Mouse (Mus musculus) liver, embryonic 16.5 days (tissue): Measurements from ENCODE around the gene Zmynd8. TPM values are rescaled to one million over a fixed set of nuclear protein-coding genes. Genes with fewer than 3 reads are reported as not detected.

Experiments
- ATAC-seq: fragments of 200-750 bp; cut with Nextera tagmentation; 2 replicates; pipeline ENCODE4 v1.8.0; 2017; ENCODE audit warnings: low read depth, mild to moderate bottlenecking, moderate number of reproducible peaks, moderate library complexity
- H3K27ac ChIP-seq: fragments of 300-500 bp; sonication (generic); 2 replicates; pipeline ENCODE4 v1.5.1; 2014; ENCODE audit warnings: mild to moderate bottlenecking, low read length
- H3K27me3 ChIP-seq: fragments of 300-500 bp; sonication (generic); 2 replicates; pipeline ENCODE4 v1.6.1; 2014; ENCODE audit warnings: low read depth, low read length, mixed read lengths; ENCODE audit not compliant: control insufficient read depth, insufficient read depth
- H3K36me3 ChIP-seq: fragments of 300-500 bp; sonication (generic); 2 replicates; pipeline ENCODE4 v1.6.1; 2014; ENCODE audit warnings: mild to moderate bottlenecking; ENCODE audit not compliant: control insufficient read depth, insufficient read depth
- H3K4me1 ChIP-seq: fragments of 300-500 bp; sonication (generic); 2 replicates; pipeline ENCODE4 v1.6.1; 2014; ENCODE audit warnings: low read depth, low read length, mixed read lengths; ENCODE audit not compliant: control insufficient read depth
- H3K4me2 ChIP-seq: fragments of 300-500 bp; sonication (generic); 2 replicates; pipeline ENCODE4 v1.6.1; 2014; ENCODE audit warnings: low read depth, low read length, mixed read lengths
- H3K4me3 ChIP-seq: fragments of 300-500 bp; sonication (generic); 2 replicates; pipeline ENCODE4 v1.5.1; 2014; ENCODE audit warnings: low read depth, mild to moderate bottlenecking, low read length
- H3K9ac ChIP-seq: fragments of 300-500 bp; sonication (generic); 2 replicates; pipeline ENCODE4 v1.6.1; 2014; ENCODE audit warnings: low read depth, low read length
- H3K9me3 ChIP-seq: fragments of 300-500 bp; sonication (generic); replicated peaks from 2 replicates; pipeline ENCODE4 v1.6.1; 2016; ENCODE audit warnings: low read length; ENCODE audit not compliant: control insufficient read depth
- WGBS: fragments of 180-500 bp; shearing (Covaris S2); extraction: QIAGEN DNeasy Blood & Tissue Kit; methylation state at CpG from one replicate; pipeline ENCODE4 v1.1.7; 2014; ENCODE audit not compliant: insufficient replicate concordance; 5-methylcytosine and 5-hydroxymethylcytosine counted together
- polyA plus RNA-seq: library from polyadenylated mRNA; unstranded; fragments of >200 nt; fragmentation: Nextera tagmentation; extraction: Ambion mirVana; gene quantifications from 2 replicates; pipeline ENCODE4 v1.2.1, GENCODE M21; 2015

Gene Zmynd8
- polyA plus RNA-seq, 1 experiment from 2014 or later: 20.0 TPM

GRCm38 (mm10) chr2:165758534-165758933 lies 140.3 kb downstream of the Zmynd8 start:
- Histone ChIP-seq H3K9me3 (no peaks in the 10 kb centered on the region), H3K4me1 (no peaks in the 10 kb centered on the region), H3K4me3 (no peak overlapping the region), H3K27me3 (no peaks in the 10 kb centered on the region), H3K36me3 (no peaks in the 10 kb centered on the region), H3K27ac (no peak overlapping the region), H3K9ac (no peak overlapping the region), H3K4me2 (no peak overlapping the region)
- no peak for ATAC-seq
- WGBS: 18% methylated on average over 5 of the region's 5 CpGs

GRCm38 (mm10) chr2:165757799-165758198 lies 141.0 kb downstream of the Zmynd8 start:
- Histone ChIP-seq H3K36me3 (no peaks in the 10 kb centered on the region), H3K27ac (no peak overlapping the region), H3K9ac (no peak overlapping the region), H3K4me2 (no peak overlapping the region), H3K27me3 (no peaks in the 10 kb centered on the region), H3K9me3 (no peaks in the 10 kb centered on the region), H3K4me3 (no peak overlapping the region), H3K4me1 (no peaks in the 10 kb centered on the region)
- ATAC-seq: no peak
- WGBS: 72% methylated on average over 15 of the region's 15 CpGs

DNA sequence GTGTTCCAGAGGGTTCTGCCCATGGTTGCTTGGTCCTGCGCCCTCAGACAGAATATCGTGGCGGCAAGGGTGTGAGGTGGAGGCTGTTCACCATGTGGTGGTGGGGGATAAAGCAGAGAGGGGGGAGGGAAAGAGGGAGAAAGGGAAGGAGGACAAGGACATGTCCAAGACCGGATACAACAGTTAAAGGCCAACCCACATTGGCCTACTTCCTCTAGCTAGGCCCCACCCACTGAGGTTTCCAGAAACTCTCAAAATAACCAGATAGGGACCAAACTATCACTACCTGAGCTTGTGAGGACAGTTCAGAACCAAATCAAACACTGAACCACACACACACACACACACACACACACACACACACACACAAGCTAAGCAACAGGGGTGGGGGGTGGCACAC lies 146.1 kb downstream of the Zmynd8 start:
- Histone ChIP-seq H3K4me1 (no peaks in the 10 kb centered on the region), H3K27me3 (no peaks in the 10 kb centered on the region), H3K9ac (no peak overlapping the region), H3K27ac (no peak overlapping the region), H3K4me3 (no peak overlapping the region), H3K4me2 (no peak overlapping the region), H3K36me3 (no peaks in the 10 kb centered on the region), H3K9me3 (no peaks in the 10 kb centered on the region)
- 41% methylated on average over 4 of the region's 4 CpGs for WGBS
- no peak for ATAC-seq

DNA sequence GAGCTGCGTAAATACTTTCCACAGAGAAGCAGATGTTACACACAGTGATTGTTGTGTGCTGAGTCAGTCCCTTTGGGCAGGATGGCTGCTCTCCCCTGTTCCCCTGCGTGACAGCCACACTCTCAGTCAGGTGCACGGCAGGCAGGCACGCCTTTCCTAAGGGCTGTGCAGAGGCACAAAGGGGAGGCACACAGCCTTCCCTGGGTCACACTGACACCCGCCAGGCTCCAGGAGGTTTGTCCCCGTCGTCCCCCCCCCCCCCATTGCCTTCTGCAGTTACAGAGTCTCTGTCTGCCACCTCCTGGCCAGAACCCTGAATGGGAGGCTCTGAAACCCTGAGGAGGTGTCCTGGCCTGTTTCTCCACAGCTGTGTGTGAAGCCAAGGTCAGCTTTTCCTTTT lies 147.7 kb downstream of the Zmynd8 start:
- Histone ChIP-seq H3K4me2 (no peak overlapping the region), H3K4me1 (no peaks in the 10 kb centered on the region), H3K27ac (no peak overlapping the region), H3K9ac (no peak overlapping the region), H3K36me3 (no peaks in the 10 kb centered on the region), H3K27me3 (no peaks in the 10 kb centered on the region), H3K9me3 (no peaks in the 10 kb centered on the region), H3K4me3 (no peak overlapping the region)
- ATAC-seq: no peak
- WGBS: 36% methylated on average over 7 of the region's 7 CpGs

DNA sequence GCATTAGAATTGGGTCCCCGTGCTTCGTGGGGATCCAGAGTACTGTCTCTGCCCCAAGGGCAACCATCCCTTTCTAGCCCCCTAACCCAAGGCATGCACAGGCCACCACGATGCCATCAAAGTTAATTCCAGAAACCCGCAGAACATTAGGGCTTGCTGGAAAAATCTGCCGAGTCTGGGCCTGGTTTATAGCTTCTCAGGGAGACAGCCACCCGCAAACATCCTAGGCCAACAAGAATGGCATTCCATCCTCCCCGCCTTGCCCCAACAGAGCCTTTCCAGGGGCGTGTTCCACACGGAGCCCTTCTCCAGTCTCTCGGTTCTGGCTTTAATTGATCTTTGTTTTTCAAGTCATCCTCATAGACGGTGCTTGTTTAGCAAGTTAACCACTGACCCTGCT lies 150.4 kb downstream of the Zmynd8 start:
- H3K36me3 ChIP-seq: no peaks in the 10 kb centered on the region
- 35% methylated on average over 11 of the region's 11 CpGs for WGBS
- H3K4me1 ChIP-seq: no peaks in the 10 kb centered on the region

DNA sequence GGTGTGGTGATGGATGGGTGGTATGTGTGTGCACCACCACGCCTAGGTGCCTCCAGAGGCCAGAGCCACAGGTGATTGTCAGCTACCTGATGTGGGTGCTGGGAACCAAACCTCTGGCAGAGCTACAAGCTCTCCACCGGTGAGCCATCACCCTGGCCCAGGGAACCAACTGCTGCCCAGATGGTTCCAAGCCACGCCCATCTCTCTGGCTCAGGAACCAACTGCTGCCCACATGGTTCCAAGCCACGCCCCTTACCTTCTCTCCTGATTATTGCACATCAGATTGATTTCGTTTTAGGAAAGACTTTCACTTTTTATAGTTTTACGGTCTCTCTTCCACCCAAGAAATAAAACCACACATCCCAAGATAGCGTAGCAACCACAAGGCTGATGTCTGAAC lies 150.8 kb downstream of the Zmynd8 start:
- Histone ChIP-seq H3K9ac (no peak overlapping the region), H3K4me3 (no peak overlapping the region), H3K4me1 (no peaks in the 10 kb centered on the region), H3K36me3 (no peaks in the 10 kb centered on the region), H3K4me2 (no peak overlapping the region), H3K9me3 (no peaks in the 10 kb centered on the region), H3K27ac (no peak overlapping the region), H3K27me3 (no peaks in the 10 kb centered on the region)
- no peak for ATAC-seq
- 50% methylated on average over 7 of the region's 7 CpGs for WGBS

More for the DNA sequence above, 150.4 kb downstream of the Zmynd8 start:
- H3K27ac ChIP-seq: no peak overlapping the region
- H3K9ac ChIP-seq: no peak overlapping the region
- H3K4me2 ChIP-seq: no peak overlapping the region
- no peaks in the 10 kb centered on the region for H3K27me3 ChIP-seq
- no peaks in the 10 kb centered on the region for H3K9me3 ChIP-seq
- H3K4me3 ChIP-seq: no peak overlapping the region
- no peak for ATAC-seq

DNA sequence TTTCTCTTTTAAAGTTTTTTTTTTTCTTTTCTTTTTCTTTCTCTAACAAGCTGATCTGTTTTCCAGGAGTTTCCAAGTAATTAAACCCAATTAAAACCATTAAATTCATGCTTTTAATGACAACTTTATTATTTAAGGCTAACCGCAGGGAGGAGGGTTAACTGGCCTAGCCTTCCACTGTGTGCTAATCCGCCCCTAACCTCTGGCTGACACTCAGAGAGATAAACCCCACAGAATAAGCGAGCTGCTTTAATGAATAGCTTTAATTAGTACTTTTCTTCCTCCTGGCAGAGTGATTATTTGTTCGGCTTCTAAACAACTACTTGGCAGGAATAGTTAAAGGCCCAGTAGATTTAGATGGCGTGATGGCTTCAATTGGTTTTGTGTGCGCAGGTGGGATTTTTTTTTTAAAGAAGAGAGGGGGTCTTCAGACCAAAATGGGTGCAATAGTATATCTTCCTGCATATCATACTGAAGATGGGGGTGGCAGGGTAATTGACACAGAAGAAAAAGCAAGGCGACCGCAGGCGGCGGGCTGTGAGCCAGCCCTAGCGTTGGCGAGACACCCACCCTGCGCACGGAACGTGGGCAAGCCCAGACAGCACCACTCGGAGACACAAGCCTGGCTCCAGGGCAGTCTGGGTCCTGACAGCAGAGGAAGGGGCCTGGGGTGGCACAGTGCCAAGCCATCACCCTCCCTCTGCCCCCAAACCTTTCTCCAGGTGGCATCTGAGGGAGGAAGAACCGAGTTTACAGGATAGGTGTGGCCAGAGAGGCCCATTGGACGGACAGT lies 153.3 kb downstream of the Zmynd8 start:
- Histone ChIP-seq H3K4me1 (no peaks in the 10 kb centered on the region), H3K27me3 (no peaks in the 10 kb centered on the region), H3K27ac (no peak overlapping the region), H3K9ac (no peak overlapping the region), H3K36me3 (no peaks in the 10 kb centered on the region), H3K9me3 (no peaks in the 10 kb centered on the region), H3K4me2 (no peak overlapping the region), H3K4me3 (no peak overlapping the region)
- 73% methylated on average over 18 of the region's 18 CpGs for WGBS
- ATAC-seq: no peak

DNA sequence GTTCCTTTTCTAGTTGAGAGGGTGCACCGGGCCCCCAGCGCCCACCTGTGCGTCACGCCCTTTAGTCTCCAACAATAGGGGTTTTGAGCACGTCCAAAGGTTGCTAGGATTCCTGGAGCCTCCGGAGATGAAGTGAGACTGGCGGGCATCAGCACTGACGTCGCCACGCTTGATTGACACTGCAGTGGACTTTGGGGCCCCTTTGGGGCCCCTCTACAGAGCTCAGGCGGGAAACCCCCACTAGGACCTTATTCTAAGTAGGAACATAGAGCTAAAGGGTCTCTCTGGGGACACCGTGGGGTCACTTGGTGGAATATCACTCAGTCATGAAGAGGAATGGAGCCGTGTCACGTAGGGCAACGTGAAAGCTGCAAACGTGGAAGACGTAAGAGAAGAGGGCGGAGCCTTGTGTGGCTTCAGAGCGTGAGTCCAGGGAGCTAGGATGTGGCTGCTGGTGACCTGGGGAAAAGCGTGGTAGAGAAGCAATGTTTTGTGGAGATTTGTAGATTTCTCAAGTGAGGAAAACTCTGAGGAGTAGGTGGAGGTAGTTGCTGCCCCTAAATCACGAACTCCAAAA lies 156.5 kb downstream of the Zmynd8 start:
- no peak for ATAC-seq

DNA sequence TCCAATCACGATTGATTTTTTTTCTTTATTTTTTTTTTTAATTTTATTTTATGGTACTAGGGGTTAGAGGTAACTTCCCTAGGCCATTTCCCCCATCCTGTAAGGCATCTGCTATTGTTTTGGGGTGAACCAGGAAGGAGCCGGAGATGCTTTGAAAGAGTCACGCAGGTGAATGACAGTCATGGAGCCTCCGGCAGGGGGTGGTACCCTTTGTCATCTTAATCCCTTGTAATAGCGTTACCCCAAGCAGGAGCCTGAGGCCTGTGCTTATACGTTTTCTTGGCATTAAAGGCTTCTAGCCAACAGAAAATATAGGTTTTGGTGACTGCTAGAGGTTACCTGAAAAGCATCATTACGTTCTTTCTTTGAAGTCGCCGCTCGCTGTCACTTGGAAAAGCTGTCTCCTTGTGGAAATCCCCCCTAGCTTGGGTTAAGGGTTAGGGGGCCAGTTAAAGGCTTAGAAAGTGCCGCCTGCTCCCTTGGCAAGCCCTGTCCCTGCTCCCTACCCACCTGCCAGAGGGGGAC lies 157.2 kb downstream of the Zmynd8 start:
- H3K9ac ChIP-seq: no peak overlapping the region
- no peak overlapping the region for H3K4me2 ChIP-seq
- H3K9me3 ChIP-seq: no peaks in the 10 kb centered on the region
- H3K27me3 ChIP-seq: no peaks in the 10 kb centered on the region
- 62% methylated on average over 11 of the region's 11 CpGs for WGBS
- no peak overlapping the region for H3K27ac ChIP-seq
- H3K36me3 ChIP-seq: no peaks in the 10 kb centered on the region
- H3K4me1 ChIP-seq: no peaks in the 10 kb centered on the region
- ATAC-seq: no peak
- H3K4me3 ChIP-seq: no peak overlapping the region

More for the DNA sequence above, 156.5 kb downstream of the Zmynd8 start:
- 44% methylated on average over 21 of the region's 21 CpGs for WGBS
- no peaks in the 10 kb centered on the region for H3K36me3 ChIP-seq
- H3K4me2 ChIP-seq: no peak overlapping the region
- H3K4me1 ChIP-seq: no peaks in the 10 kb centered on the region
- no peak overlapping the region for H3K27ac ChIP-seq
- no peaks in the 10 kb centered on the region for H3K27me3 ChIP-seq
- no peak overlapping the region for H3K9ac ChIP-seq
- H3K4me3 ChIP-seq: no peak overlapping the region
- no peaks in the 10 kb centered on the region for H3K9me3 ChIP-seq
